Mouse (Mus musculus) heart, adult 2 months (tissue): ENCODE data around the gene Pole3. TPM values are rescaled to one million over a fixed set of nuclear protein-coding genes. Genes with fewer than 3 reads are reported as not detected.

Experiments
- DNase-seq, 2 experiments: peaks; one replicate each; pipeline ENCODE4 v3.0.0; 2021
- H3K27ac ChIP-seq: fragments of 200-600 bp; 2 replicates; pipeline ENCODE4 v1.8.1; 2022
- H3K27me3 ChIP-seq: fragments of 200-500 bp; 2 replicates; pipeline ENCODE4 v1.6.1; 2012; ENCODE audit warnings: mild to moderate bottlenecking, low read length, inconsistent platforms, mixed read lengths; ENCODE audit not compliant: control insufficient read depth, insufficient read depth
- H3K36me3 ChIP-seq: fragments of 200-500 bp; 2 replicates; pipeline ENCODE4 v1.6.1; 2012; ENCODE audit warnings: low read length, inconsistent platforms; ENCODE audit not compliant: control insufficient read depth, insufficient read depth
- H3K4me1 ChIP-seq: fragments of 200-500 bp; 2 replicates; pipeline ENCODE4 v1.6.1; 2011; ENCODE audit warnings: low read length; ENCODE audit not compliant: control insufficient read depth, insufficient read depth
- H3K4me3 ChIP-seq: fragments of 200-600 bp; 2 replicates; pipeline ENCODE4 v1.8.1; 2022
- H3K79me2 ChIP-seq: fragments of 200-500 bp; replicated peaks from 2 replicates; pipeline ENCODE4 v1.6.1; 2012; ENCODE audit warnings: mild to moderate bottlenecking, inconsistent platforms, low read length, moderate library complexity, mixed read lengths; ENCODE audit not compliant: control insufficient read depth, insufficient read depth
- H3K9ac ChIP-seq: fragments of 200-500 bp; 2 replicates; pipeline ENCODE4 v1.6.1; 2012; ENCODE audit warnings: low read depth, mild to moderate bottlenecking, control low read depth, inconsistent platforms, low read length, mixed read lengths
- CTCF ChIP-seq: fragments of 200-600 bp; IDR thresholded peaks from 2 replicates; pipeline ENCODE4 v1.8.1; 2022; ENCODE audit warnings: antibody characterized with exemption, mild to moderate bottlenecking, moderate library complexity
- EP300 ChIP-seq: fragments of 200-500 bp; IDR thresholded peaks from 2 replicates; pipeline ENCODE4 v1.6.1; 2011; ENCODE audit warnings: low read depth, low read length, control low read depth; ENCODE audit not compliant: insufficient read depth
- POLR2A ChIP-seq: fragments of 200-500 bp; IDR thresholded peaks from 2 replicates; pipeline ENCODE4 v1.6.1; 2011; ENCODE audit warnings: mild to moderate bottlenecking, low read depth, low read length, control low read depth; ENCODE audit not compliant: insufficient read depth
- WGBS: fragments of 180-500 bp; shearing (Covaris S2); methylation state at CpG from one replicate; pipeline ENCODE4 v1.1.7; 2018; 5-methylcytosine and 5-hydroxymethylcytosine counted together
- intact Hi-C: fragments of 180-260 bp; cut with DNase I; formaldehyde crosslinking; loops from one replicate; pipeline ENCODE4 v1.15.1; 2025
- polyA plus RNA-seq: library from polyadenylated mRNA; depleted of rRNA; stranded (reverse); fragments of >200 nt; gene quantifications from 2 replicates; pipeline ENCODE4 v1.2.3, GENCODE M21; 2012
- total RNA-seq, 2 experiments: library from RNA; stranded (reverse); gene quantifications; 2 replicates each; pipeline ENCODE4 v1.2.3; 2021

The Pole3 gene
- total and polyA plus RNA-seq, 3 experiments, result 10.5 to 19.1 (median 16.1) TPM

- peak in 1 of 2 experiments; percentile 17 for DNase-seq
- Histone ChIP-seq H3K9ac (no peak overlapping the region), H3K36me3 (no peaks in the 10 kb centered on the region; the same call in none of the 2 replicates), H3K4me3 (no peak overlapping the region; the same call in 1 of the 2 replicates), H3K79me2 (no peaks in the 10 kb centered on the region), H3K27ac (peak overlapping the region; percentile 78), H3K4me1 (peaks cover 21% of the 10 kb centered on the region), H3K27me3 (no peaks in the 10 kb centered on the region)
- no peak for TF ChIP-seq POLR2A
- intact Hi-C loops, result loop anchor here (2.0 to 10.0 kb wide), 5 partner anchors 15 to 887 kb away; partner anchors contain the start of genes Akna, Fkbp15, Hdhd3 and Slc31a1
- WGBS, result 61% methylated on average over 10 of the region's 10 CpGs
These were observed 7.1 kb downstream of the Pole3 start for GRCm38 (mm10) chr4:62517538-62518415.

DNA sequence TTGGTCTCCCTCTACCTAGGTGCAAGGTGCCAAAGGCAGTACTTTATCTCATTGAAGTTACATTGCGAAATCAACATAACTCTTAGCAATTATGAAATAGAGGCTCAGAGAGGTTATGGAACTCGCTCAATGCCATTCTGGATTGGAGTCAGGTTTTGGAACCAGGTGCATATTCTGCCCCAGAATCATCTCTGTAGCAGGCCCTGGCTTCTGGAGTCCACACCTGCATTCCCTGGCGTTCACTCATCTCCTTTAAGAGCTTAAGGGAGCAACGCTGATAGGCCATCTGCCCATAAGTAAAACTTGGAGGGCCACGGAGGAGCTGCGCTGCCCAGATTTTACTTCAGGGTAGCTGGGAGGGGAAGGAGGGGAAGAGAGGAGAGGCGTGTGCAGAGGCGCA is 7.8 kb downstream of the Pole3 start:
- intact Hi-C loops, result loop anchor here (2.0 to 10.0 kb wide), 5 partner anchors 14 to 888 kb away; partner anchors contain the start of genes Akna, Fkbp15, Hdhd3 and Slc31a1
- H3K4me3 ChIP-seq, result no peak overlapping the region
- no peak for TF ChIP-seq POLR2A
- TF ChIP-seq CTCF, result no peak
- no peak for TF ChIP-seq EP300
- peak in 1 of 2 experiments; percentile 17 for DNase-seq
- H3K4me1 ChIP-seq, result peaks cover 21% of the 10 kb centered on the region
- no peaks in the 10 kb centered on the region; the same call in none of the 2 replicates for H3K36me3 ChIP-seq
- no peaks in the 10 kb centered on the region for H3K79me2 ChIP-seq
- no peaks in the 10 kb centered on the region for H3K27me3 ChIP-seq
- 85% methylated on average over 8 of the region's 8 CpGs for WGBS
- no peak overlapping the region for H3K9ac ChIP-seq
- H3K27ac ChIP-seq, result peak overlapping the region; percentile 78

DNA sequence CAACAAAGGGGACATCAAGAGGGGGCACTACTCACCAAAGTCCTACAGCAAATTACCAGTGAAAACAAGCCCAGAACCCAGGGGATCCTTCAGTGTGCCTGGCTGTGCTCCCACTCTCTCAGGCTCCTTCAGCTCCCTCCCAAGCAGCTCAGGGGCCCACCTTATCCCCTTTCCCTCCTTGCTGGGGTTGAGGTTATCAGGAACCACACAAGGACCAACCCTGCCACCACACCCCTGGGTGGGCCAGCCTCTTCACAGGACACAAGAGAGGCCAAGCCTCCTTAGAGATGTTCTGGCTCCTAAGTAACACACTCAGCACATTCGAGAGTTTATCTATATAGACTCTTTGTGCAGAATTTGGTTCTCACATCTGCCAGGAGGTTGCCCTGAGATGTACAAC is 8.3 kb downstream of the Pole3 start:
- DNase-seq, result peak in 1 of 2 experiments; percentile 24
- intact Hi-C loops, result loop anchor here (2.0 to 10.0 kb wide), 5 partner anchors 14 to 888 kb away; partner anchors contain the start of genes Akna, Fkbp15, Hdhd3 and Slc31a1
- Histone ChIP-seq H3K4me1 (peaks cover 21% of the 10 kb centered on the region), H3K79me2 (no peaks in the 10 kb centered on the region), H3K9ac (no peak overlapping the region), H3K4me3 (no peak overlapping the region), H3K27ac (peak overlapping the region; percentile 78), H3K36me3 (no peaks in the 10 kb centered on the region; the same call in none of the 2 replicates), H3K27me3 (no peaks in the 10 kb centered on the region)
- TF ChIP-seq EP300 (no peak), CTCF (no peak), POLR2A (no peak)
- WGBS, result 43% methylated on average over 1 of the region's 1 CpGs

DNA sequence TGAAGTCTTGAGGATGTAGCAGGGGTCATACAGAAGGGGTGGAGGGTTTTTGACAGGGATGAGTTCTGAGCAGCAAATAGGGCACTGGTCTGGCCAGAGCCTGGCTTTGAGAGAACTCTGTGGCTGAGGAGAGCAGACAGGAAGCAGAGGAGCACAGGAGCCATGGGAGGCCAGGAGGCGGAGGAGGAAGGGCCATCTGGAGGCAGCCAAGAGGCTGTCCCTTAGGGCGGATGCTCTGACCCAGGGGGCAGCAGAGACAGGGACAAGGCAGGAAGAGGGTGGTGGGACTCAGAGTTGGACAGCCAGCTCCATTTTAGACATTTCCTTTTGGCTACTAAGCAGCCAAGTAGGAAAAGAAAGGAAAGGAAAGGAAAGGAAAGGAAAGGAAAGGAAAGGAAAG is 8.8 kb downstream of the Pole3 start:
- Histone ChIP-seq H3K9ac (no peak overlapping the region), H3K27ac (peak overlapping the region; percentile 78), H3K4me1 (peaks cover 21% of the 10 kb centered on the region), H3K79me2 (no peaks in the 10 kb centered on the region), H3K27me3 (no peaks in the 10 kb centered on the region), H3K4me3 (no peak overlapping the region; the same call in 1 of the 2 replicates), H3K36me3 (no peaks in the 10 kb centered on the region; the same call in none of the 2 replicates)
- intact Hi-C loops, result loop anchor here (2.0 to 10.0 kb wide), 5 partner anchors 13 to 889 kb away; partner anchors contain the start of genes Akna, Fkbp15, Hdhd3 and Slc31a1
- DNase-seq, result peak; percentile 70 to 81
- 34% methylated on average over 2 of the region's 2 CpGs for WGBS
- peak; percentile 72 for TF ChIP-seq EP300
- peak; percentile 40; the same call in 1 of the 2 replicates for TF ChIP-seq POLR2A
- peak; percentile 47 for TF ChIP-seq CTCF

DNA sequence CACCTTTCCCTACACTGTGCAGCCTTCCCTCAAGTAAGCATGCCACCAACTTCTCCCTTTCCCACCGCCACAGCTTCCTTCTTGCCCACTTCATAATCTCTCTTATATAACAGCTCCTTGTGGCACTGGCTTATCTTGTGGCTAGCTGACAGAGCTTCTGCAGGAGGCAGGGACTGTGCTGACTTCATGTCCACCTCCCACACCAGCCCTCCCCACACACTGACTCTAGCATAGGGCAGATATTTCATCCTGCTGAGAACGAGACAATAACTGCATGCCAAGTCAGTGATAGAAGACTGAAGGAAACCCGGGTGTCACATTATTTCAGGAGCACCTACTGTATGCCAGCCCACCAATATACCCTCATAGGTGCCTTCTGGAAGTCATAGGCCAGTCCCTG is 9.4 kb downstream of the Pole3 start:
- 17% methylated on average over 3 of the region's 3 CpGs for WGBS
- DNase-seq, result peak in 1 of 2 experiments; percentile 26
- intact Hi-C loops, result loop anchor here (5.0 to 10.0 kb wide), 4 partner anchors 43 to 889 kb away; partner anchors contain the start of genes Akna, Fkbp15, Slc31a1 and Wdr31
- H3K4me3 ChIP-seq, result no peak overlapping the region; the same call in 1 of the 2 replicates
- no peak for TF ChIP-seq POLR2A
- no peaks in the 10 kb centered on the region; the same call in none of the 2 replicates for H3K36me3 ChIP-seq
- H3K79me2 ChIP-seq, result no peaks in the 10 kb centered on the region
- no peak overlapping the region for H3K9ac ChIP-seq
- no peaks in the 10 kb centered on the region for H3K27me3 ChIP-seq
- H3K4me1 ChIP-seq, result peaks cover 21% of the 10 kb centered on the region
- H3K27ac ChIP-seq, result peak overlapping the region; percentile 78

GRCm38 (mm10) chr4:62514995-62515394 is 9.9 kb downstream of the Pole3 start:
- Histone ChIP-seq H3K9ac (no peak overlapping the region), H3K27ac (peak overlapping the region; percentile 78), H3K79me2 (no peaks in the 10 kb centered on the region), H3K27me3 (no peaks in the 10 kb centered on the region), H3K4me3 (no peak overlapping the region), H3K36me3 (no peaks in the 10 kb centered on the region; the same call in none of the 2 replicates), H3K4me1 (peaks cover 21% of the 10 kb centered on the region)
- DNase-seq, result no peak
- 72% methylated on average over 7 of the region's 7 CpGs for WGBS
- no peak for TF ChIP-seq POLR2A
- intact Hi-C loops, result loop anchor here (5.0 to 10.0 kb wide), 4 partner anchors 43 to 890 kb away; partner anchors contain the start of genes Akna, Fkbp15, Slc31a1 and Wdr31
